Mouse (Mus musculus) T-helper 2 cell (primary cell): ENCODE data around the gene Apbb2.

ENCODE experiments used
- in situ Hi-C: fragments of 300-600 bp; cut with MboI, MseI; formaldehyde crosslinking; loops from one replicate; pipeline ENCODE4 v1.15.1; 2025; ENCODE audit warnings: high pct_unique_total_duplicates

Gene Apbb2

DNA sequence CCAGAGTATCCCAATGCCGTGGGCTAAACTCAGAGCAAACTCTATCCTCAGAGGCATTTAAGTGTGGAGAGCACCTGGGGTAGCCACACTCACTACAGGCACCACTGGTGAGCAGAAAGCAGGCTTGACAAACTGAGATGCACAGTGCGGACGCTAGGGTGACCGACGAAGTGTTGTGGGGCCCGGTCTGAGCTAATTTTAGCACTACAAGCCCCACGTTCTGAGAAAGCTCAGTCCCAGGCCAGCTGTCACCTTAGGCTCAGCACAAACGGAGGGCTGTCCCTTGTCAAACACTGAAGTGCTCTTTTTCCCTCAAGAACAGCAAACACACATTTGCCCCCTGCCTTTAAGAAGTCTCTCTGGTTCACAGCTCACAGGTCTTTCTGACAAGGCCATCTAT is 201.3 kb downstream of the Apbb2 start:
- in situ Hi-C loops, result no loop called here

DNA sequence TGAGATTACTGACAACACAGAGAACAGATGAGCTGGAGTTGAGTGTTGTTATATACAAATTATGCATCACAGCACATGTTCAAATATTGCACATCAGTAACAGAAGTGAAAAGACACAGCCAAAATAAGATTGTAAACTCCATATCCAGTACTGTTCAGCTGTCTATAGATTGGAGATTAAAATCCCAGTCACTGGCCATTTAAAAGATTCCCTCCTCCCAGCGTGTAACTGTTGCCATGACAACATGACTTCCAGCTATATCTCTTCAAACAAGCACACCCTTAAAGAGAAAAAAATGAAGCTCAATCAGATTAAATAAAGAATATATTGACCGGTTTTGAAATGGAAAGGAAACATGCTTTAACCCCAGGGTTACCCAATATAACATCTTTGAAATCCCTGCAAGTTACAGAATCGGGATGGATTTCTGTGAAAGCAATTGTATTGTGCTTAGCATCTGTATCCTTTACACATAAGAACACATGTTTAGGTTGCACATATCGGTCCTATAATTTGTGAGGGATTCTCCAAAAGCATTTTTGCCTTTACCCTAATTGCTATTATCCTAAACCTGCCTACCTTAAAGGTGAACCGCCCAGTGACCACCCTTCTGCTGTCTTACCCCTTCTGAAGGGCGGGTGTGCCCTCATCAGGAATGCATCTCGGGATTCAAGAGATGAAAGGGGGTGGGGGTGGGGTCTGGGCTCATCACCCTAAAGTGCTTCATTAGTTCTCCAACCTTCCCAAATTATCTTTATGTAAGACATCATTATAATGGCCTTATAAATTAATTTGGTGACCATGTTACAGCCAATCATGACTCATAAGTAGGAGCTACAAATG is 202.7 kb downstream of the Apbb2 start:
- in situ Hi-C loops, result no loop called here

GRCm38 (mm10) chr5:66415033-66415697 is 203.4 kb downstream of the Apbb2 start:
- in situ Hi-C loops, result no loop called here

- in situ Hi-C loops, result no loop called here
These were observed 205.2 kb downstream of the Apbb2 start for GRCm38 (mm10) chr5:66413402-66413801.

DNA sequence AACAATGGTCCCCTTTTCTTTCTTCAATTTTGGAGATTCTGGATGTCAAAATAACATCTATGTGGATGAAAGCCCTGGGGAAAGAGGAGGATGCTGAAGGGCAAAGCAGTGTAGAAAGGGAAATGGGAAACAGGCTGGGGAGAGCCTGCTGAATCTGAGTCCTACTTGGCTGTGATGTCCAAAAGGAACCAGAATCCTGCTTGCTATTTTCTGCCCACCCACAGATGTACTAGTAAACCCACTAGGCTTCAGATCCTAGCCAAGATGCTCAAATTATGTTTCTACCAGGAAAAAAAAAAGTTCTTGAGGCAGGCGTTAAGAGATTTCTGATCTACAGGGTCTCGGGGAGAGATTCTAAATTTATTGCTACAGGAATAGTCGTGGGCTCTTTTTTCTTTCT is 205.8 kb downstream of the Apbb2 start:
- in situ Hi-C loops, result no loop called here

DNA sequence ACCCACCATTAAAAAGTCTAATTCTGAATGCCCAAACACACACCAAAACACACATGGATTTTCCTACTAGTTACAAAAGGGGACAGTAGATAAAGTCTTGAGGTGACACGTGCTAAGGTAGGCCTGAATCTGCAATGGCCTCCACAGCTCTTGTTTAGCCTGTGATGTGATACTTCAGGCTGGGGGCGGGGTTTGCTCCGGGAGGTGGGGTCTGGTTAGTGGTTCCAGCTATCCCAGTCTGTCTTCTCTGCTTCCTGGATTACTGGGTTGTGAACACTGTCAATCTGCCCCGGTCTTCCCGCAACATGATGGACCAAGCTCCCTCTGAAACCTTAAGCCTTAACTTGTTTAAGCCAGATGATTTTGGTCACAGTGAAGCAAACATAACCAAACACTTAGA is 210.0 kb downstream of the Apbb2 start:
- in situ Hi-C loops, result no loop called here

GRCm38 (mm10) chr5:66407948-66408347 is 210.6 kb downstream of the Apbb2 start:
- in situ Hi-C loops, result no loop called here

GRCm38 (mm10) chr5:66406431-66406830 is 212.2 kb downstream of the Apbb2 start:
- in situ Hi-C loops, result no loop called here

GRCm38 (mm10) chr5:66405731-66406399 is 212.7 kb downstream of the Apbb2 start:
- in situ Hi-C loops, result no loop called here

- in situ Hi-C loops, result no loop called here
These were observed 213.3 kb downstream of the Apbb2 start for GRCm38 (mm10) chr5:66405305-66405704.

GRCm38 (mm10) chr5:66400563-66400962 is 218.0 kb downstream of the Apbb2 start:
- in situ Hi-C loops, result no loop called here

- in situ Hi-C loops, result no loop called here
These were observed 219.3 kb downstream of the Apbb2 start for GRCm38 (mm10) chr5:66399264-66399620.

- in situ Hi-C loops, result no loop called here
These were observed 219.9 kb downstream of the Apbb2 start for GRCm38 (mm10) chr5:66398530-66399263.

GRCm38 (mm10) chr5:66393767-66394446 is 224.7 kb downstream of the Apbb2 start:
- in situ Hi-C loops, result no loop called here

- in situ Hi-C loops, result no loop called here
These were observed 225.6 kb downstream of the Apbb2 start for GRCm38 (mm10) chr5:66392861-66393529.

DNA sequence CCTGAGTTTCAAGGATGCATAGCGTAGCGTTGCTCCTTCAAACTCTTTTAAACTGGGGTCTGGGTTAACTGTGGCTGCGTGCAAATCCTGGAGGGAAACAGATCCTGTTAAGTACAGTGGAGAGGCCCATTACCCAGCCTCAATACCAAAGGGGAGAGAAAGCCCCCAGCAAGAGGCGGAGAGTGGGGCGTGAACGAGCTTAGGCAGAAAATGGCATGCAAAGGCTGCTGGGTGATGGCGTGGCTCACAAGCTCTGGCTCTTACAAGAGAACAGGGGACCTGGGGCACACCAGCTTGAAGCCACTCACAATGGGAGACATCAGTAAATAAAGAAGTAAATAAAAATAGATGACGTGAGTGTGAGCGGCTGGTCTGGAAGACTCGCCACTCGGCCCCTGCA is 226.8 kb downstream of the Apbb2 start:
- in situ Hi-C loops, result no loop called here

DNA sequence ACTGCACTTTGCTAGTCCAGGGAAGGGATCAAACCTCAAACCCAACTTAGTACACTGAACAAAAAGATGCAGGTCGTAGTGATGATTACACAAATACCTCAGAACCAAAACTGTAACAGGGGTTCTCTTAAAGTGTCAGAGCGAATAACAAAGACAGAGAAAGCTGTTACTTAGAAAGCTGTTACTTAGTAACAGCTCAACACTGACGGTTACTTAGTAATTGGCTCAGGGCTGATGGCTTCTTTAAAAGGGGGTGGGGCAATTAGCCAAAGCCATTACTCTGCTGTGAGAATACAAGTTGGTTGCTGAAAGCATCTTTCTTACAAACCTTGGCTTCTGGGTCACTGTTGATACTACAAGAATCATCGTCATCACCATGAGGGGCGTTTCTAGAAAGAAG is 227.3 kb downstream of the Apbb2 start:
- in situ Hi-C loops, result no loop called here

DNA sequence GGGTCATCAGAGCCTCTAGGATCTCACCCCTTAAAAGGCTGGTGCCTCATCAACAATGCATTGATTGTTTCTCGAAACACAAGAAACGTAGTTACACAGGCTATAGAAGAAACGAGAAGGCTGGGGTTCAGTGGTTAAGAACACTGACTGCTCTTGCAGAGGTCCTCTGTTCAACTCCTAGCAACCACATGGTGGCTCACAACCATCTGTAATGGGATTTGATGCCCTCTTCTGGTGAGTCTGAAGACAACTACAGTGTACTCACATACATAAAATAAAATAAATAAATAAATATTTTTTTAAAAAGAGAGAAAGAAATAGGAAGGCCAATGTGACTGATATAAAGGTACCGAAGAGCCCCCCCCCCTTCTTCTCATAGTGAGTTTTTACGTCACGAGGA is 228.0 kb downstream of the Apbb2 start:
- in situ Hi-C loops, result no loop called here

DNA sequence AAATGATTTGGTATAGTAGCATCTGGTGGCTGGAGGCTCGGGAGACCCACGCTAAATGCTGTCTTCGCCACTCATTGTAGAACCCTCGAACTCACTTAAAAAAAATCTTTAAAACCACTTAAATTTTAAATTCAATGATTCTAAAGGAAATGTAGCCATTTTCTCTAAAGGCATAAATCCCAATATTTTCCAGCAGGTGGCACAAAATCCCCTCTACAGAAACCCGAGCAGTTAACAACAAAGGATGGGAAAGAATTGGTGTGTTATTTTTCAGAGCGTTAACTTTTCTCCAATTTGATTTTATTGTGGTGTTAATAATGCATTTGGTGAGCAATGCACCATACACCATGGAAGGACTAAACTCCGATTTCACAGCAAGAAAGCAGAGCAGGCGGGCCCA is 231.1 kb downstream of the Apbb2 start:
- in situ Hi-C loops, result no loop called here

- in situ Hi-C loops, result no loop called here
These were observed 232.9 kb downstream of the Apbb2 start for GRCm38 (mm10) chr5:66385636-66386035.
